Mouse (Mus musculus): ENCODE data around the gene Hoxa1.

Gene Hoxa1

GRCm38 (mm10) chr6:52158276-52159051 lies at the start of gene Hoxa1:
Gene Hoxa1 (minus strand): TSS chr6:52158317.
- no peak for DNase-seq

GRCm38 (mm10) chr6:52207684-52207976 lies 49.5 kb upstream of the Hoxa1 start:
- DNase-seq, result no peak

- no peak for DNase-seq
Measured at GRCm38 (mm10) chr6:52206882-52207683, 49.0 kb upstream of the Hoxa1 start.

- DNase-seq, result no peak
Measured at GRCm38 (mm10) chr6:52205638-52206621, 47.8 kb upstream of the Hoxa1 start.

- no peak for DNase-seq
Measured at GRCm38 (mm10) chr6:52205221-52205620, 47.1 kb upstream of the Hoxa1 start.

- no peak for DNase-seq
Measured at GRCm38 (mm10) chr6:52204050-52204752, 46.1 kb upstream of the Hoxa1 start, which contains the start of gene Hoxa5. Gene Hoxa5 (minus strand): TSS chr6:52204587.

GRCm38 (mm10) chr6:52203371-52204049 lies 45.4 kb upstream of the Hoxa1 start:
- no peak for DNase-seq

GRCm38 (mm10) chr6:52203121-52203370 lies 44.9 kb upstream of the Hoxa1 start:
- no peak for DNase-seq

- DNase-seq, result no peak
Measured at GRCm38 (mm10) chr6:52202362-52203120, 44.4 kb upstream of the Hoxa1 start.

- DNase-seq, result no peak
Measured at GRCm38 (mm10) chr6:52201269-52201668, 43.2 kb upstream of the Hoxa1 start.

GRCm38 (mm10) chr6:52200751-52201250 lies 42.7 kb upstream of the Hoxa1 start:
- DNase-seq, result no peak

GRCm38 (mm10) chr6:52200073-52200750 lies 42.1 kb upstream of the Hoxa1 start:
- DNase-seq, result no peak

- no peak for DNase-seq
Measured at GRCm38 (mm10) chr6:52197271-52197670, 39.2 kb upstream of the Hoxa1 start.

GRCm38 (mm10) chr6:52196811-52197210 lies 38.7 kb upstream of the Hoxa1 start:
- DNase-seq, result no peak

GRCm38 (mm10) chr6:52194690-52195089 lies 36.6 kb upstream of the Hoxa1 start:
- DNase-seq, result no peak

- no peak for DNase-seq
Measured at GRCm38 (mm10) chr6:52191860-52192550, 33.9 kb upstream of the Hoxa1 start.

- no peak for DNase-seq
Measured at GRCm38 (mm10) chr6:52190906-52191810, 33.0 kb upstream of the Hoxa1 start, which contains the start of gene Hoxa4. Gene Hoxa4 (minus strand): TSS chr6:52191753.

GRCm38 (mm10) chr6:52190410-52190809 lies 32.3 kb upstream of the Hoxa1 start:
- no peak for DNase-seq

GRCm38 (mm10) chr6:52189909-52190308 lies 31.8 kb upstream of the Hoxa1 start:
- DNase-seq, result no peak

Measured in cerebellum, adult 11 months (tissue).